Mouse (Mus musculus) liver, embryonic 11.5 days (tissue): ENCODE data around the gene Uso1. TPM values are rescaled to one million over a fixed set of nuclear protein-coding genes. Genes with fewer than 3 reads are reported as not detected.

Experiments used
- ATAC-seq: fragments of 200-750 bp; cut with Nextera tagmentation; replicated peaks from 2 replicates; pipeline ENCODE4 v1.8.0; 2017; ENCODE audit warnings: moderate number of reproducible peaks, mild to moderate bottlenecking, moderate TSS enrichment, moderate library complexity; ENCODE audit not compliant: low FRiP score
- DNase-seq: peaks from one replicate; pipeline ENCODE4 v3.0.0-alpha.2; 2017; ENCODE audit warnings: low spot score
- H3K27ac ChIP-seq: fragments of 300-500 bp; sonication (generic); 2 replicates; pipeline ENCODE4 v1.5.1; 2014; ENCODE audit warnings: mild to moderate bottlenecking, low read depth, low read length, control low read depth
- H3K27me3 ChIP-seq: fragments of 300-500 bp; sonication (generic); replicated peaks from 2 replicates; pipeline ENCODE4 v1.6.1; 2014; ENCODE audit warnings: low read length, mixed read lengths; ENCODE audit not compliant: control insufficient read depth, insufficient read depth
- H3K36me3 ChIP-seq: fragments of 300-500 bp; sonication (generic); 2 replicates; pipeline ENCODE4 v1.6.1; 2014; ENCODE audit warnings: mild to moderate bottlenecking, low read length, moderate library complexity, mixed read lengths; ENCODE audit not compliant: control insufficient read depth, insufficient read depth
- H3K4me1 ChIP-seq: fragments of 300-500 bp; sonication (generic); replicated peaks from 2 replicates; pipeline ENCODE4 v1.6.1; 2014; ENCODE audit warnings: low read length, mixed read lengths; ENCODE audit not compliant: control insufficient read depth, insufficient read depth
- H3K4me2 ChIP-seq: fragments of 300-500 bp; sonication (generic); 2 replicates; pipeline ENCODE4 v1.6.1; 2014; ENCODE audit warnings: mild to moderate bottlenecking, control low read depth, moderate library complexity
- H3K4me3 ChIP-seq: fragments of 300-500 bp; sonication (generic); 2 replicates; pipeline ENCODE4 v1.5.1; 2014; ENCODE audit warnings: low read depth, low read length, control low read depth
- H3K9ac ChIP-seq: fragments of 300-500 bp; sonication (generic); 2 replicates; pipeline ENCODE4 v1.6.1; 2014; ENCODE audit warnings: low read depth, low read length, control low read depth
- H3K9me3 ChIP-seq: fragments of 300-500 bp; sonication (generic); 2 replicates; pipeline ENCODE4 v1.6.1; 2016; ENCODE audit warnings: low read length, inconsistent platforms, mixed read lengths; ENCODE audit not compliant: control insufficient read depth
- WGBS: fragments of 180-500 bp; shearing (Covaris S2); extraction: QIAGEN DNeasy Blood & Tissue Kit; methylation state at CpG from one replicate; pipeline ENCODE4 v1.1.7; 2014; 5-methylcytosine and 5-hydroxymethylcytosine counted together
- polyA plus RNA-seq: library from polyadenylated mRNA; unstranded; fragments of >200 nt; fragmentation: Nextera tagmentation; extraction: Ambion mirVana; gene quantifications from 2 replicates; pipeline ENCODE4 v1.2.1, GENCODE M21; 2014

Uso1 gene
- polyA plus RNA-seq, 1 experiment from 2014 or later, result 26.9 TPM

DNA sequence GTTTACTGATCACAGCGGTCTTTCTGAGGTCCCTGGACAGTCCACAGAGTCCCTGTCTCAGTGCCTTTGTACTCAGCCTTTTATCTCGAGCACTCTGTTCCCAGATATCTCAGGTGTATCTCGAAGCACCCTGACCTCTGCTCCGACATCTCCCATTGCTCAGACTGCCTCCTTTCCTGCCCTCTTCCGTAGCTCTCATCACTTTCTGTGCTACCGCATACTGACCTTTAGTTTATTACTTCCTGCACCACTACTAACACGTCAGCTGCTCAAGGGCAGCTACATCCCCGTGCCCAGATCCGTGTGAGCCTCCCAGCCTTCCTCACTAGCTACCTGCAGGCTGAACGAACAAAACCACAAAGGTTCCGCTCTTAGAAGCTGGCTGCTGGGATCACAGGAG lies 110.9 kb downstream of the Uso1 start:
- H3K4me2 ChIP-seq, result no peak overlapping the region

DNA sequence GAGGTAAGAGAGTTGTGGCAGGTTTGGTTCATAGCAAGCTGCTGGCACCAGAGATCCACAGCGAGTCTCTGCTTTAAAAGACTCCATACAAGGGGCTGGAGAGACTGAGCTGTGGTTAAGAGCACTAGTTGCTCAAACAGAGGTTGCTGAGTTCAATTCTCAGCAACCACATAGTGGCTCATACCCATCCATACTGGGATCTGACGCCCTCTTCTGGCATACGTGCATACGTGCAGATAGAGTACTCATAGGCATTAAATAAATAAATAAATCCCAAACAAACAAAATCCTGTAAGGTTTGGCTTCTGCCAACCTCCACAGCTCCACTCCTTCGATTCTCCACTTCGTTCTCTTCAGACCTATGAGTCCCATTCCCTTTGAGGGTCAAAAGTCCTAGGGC lies 114.3 kb downstream of the Uso1 start:
- Histone ChIP-seq H3K4me2 (no peak overlapping the region), H3K27ac (no peak overlapping the region), H3K4me1 (no peaks in the 10 kb centered on the region), H3K36me3 (no peaks in the 10 kb centered on the region), H3K9me3 (no peaks in the 10 kb centered on the region), H3K9ac (no peak overlapping the region), H3K27me3 (peaks cover 20% of the 10 kb centered on the region), H3K4me3 (no peak overlapping the region)
- 79% methylated on average over 6 of the region's 6 CpGs for WGBS
- no peak for DNase-seq
- no peak for ATAC-seq

More for the DNA sequence above, 110.9 kb downstream of the Uso1 start:
- ATAC-seq, result no peak
- no peaks in the 10 kb centered on the region for H3K36me3 ChIP-seq
- H3K4me1 ChIP-seq, result no peaks in the 10 kb centered on the region
- H3K4me3 ChIP-seq, result no peak overlapping the region
- no peak for DNase-seq
- H3K27ac ChIP-seq, result no peak overlapping the region
- no peak overlapping the region for H3K9ac ChIP-seq
- WGBS, result 72% methylated on average over 11 of the region's 11 CpGs
- H3K9me3 ChIP-seq, result no peaks in the 10 kb centered on the region
- H3K27me3 ChIP-seq, result peaks cover 13% of the 10 kb centered on the region

Other genes with a start within 250 kb of the Uso1 start
- 44.8 and 46.9 TPM in 2 replicates for gene Rchy1, start 174.9 kb upstream of the Uso1 start, polyA plus RNA-seq
- gene Odaph, start 150.5 kb upstream of the Uso1 start, polyA plus RNA-seq, result not detected in 2 replicates
- gene Cdkl2, start 94.1 kb upstream of the Uso1 start, polyA plus RNA-seq, result 0.45 TPM in 2 replicates
- gene G3bp2, start 54.2 kb upstream of the Uso1 start, polyA plus RNA-seq, result 127 and 143 TPM in 2 replicates
- not detected in 2 replicates for gene U90926, start 77.5 kb downstream of the Uso1 start, polyA plus RNA-seq
- 0.22 and 0.36 TPM in 2 replicates for gene Ppef2, start 118.3 kb downstream of the Uso1 start, polyA plus RNA-seq
- 4.7 and 6.0 TPM in 2 replicates for gene Naaa, start 140.2 kb downstream of the Uso1 start, polyA plus RNA-seq
- 48.7 and 52.9 TPM in 2 replicates for gene Sdad1, start 172.5 kb downstream of the Uso1 start, polyA plus RNA-seq
- not detected in 2 replicates for gene Cxcl9, start 190.1 kb downstream of the Uso1 start, polyA plus RNA-seq
- gene Art3, start 193.9 kb downstream of the Uso1 start, polyA plus RNA-seq, result 1.1 and 1.8 TPM in 2 replicates
- 6.0 and 6.5 TPM in 2 replicates for gene Cxcl10, start 211.0 kb downstream of the Uso1 start, polyA plus RNA-seq